Mouse (Mus musculus) liver, adult 2 months (tissue): ENCODE measurements around the gene Tmem120a.

Source experiments
- CTCF ChIP-seq: fragments of 200-500 bp; IDR thresholded peaks from 2 replicates; pipeline ENCODE4 v1.5.1; 2011; ENCODE audit warnings: low read depth, low read length, control low read depth
- POLR2A ChIP-seq: fragments of 200-500 bp; IDR thresholded peaks from 2 replicates; pipeline ENCODE4 v1.6.1; 2011; ENCODE audit warnings: low read length, control low read depth; ENCODE audit not compliant: insufficient read depth; ENCODE audit errors: extremely low read depth

GRCm38 (mm10) chr5:135725991-135726390, 18.3 kb downstream of the Tmem120a start:
- no peak for TF ChIP-seq CTCF
- TF ChIP-seq POLR2A = no peak
